Mouse (Mus musculus) ES-E14 (cell line): ENCODE measurements at regions not wholly inside any gene's neighbourhood (a gene's known extent, or its start where the extent isn't known, plus 50 kb on each side); places are given as distances from the start of the nearest gene placed in this dataset.

ENCODE experiments used
- HCFC1 ChIP-seq: IDR thresholded peaks from 2 replicates; pipeline ENCODE4 v1.6.1; 2012; ENCODE audit warnings: low read length, inconsistent platforms, borderline replicate concordance; ENCODE audit not compliant: insufficient read depth
- MAFK ChIP-seq: IDR thresholded peaks from 2 replicates; pipeline ENCODE4 v1.6.1; 2014; ENCODE audit warnings: mild to moderate bottlenecking, low read depth, low read length, inconsistent platforms; ENCODE audit not compliant: insufficient read depth

- TF ChIP-seq HCFC1 (no peak), MAFK (no peak)
These were observed 204.5 kb upstream of the Cdh18 start for GRCm38 (mm10) chr15:22344321-22344720.
